Mouse (Mus musculus) liver, adult 2 months (tissue): ENCODE measurements around the gene Lrrc17. TPM values are rescaled to one million over a fixed set of nuclear protein-coding genes. Genes with fewer than 3 reads are reported as not detected.

Experiments used
- DNase-seq: peaks from one replicate; pipeline ENCODE4 v3.0.0-alpha.2; 2011; ENCODE audit warnings: low read depth, low spot score; ENCODE audit errors: extremely low read depth
- H3K27ac ChIP-seq: fragments of 200-500 bp; replicated peaks from 2 replicates; pipeline ENCODE4 v1.5.1; 2012; ENCODE audit warnings: low read depth, mild to moderate bottlenecking, control low read depth, inconsistent platforms, low read length; ENCODE audit not compliant: insufficient read depth
- H3K27me3 ChIP-seq: fragments of 200-500 bp; 2 replicates; pipeline ENCODE4 v1.6.1; 2012; ENCODE audit warnings: mild to moderate bottlenecking, moderate library complexity, low read length, inconsistent platforms; ENCODE audit not compliant: control insufficient read depth, insufficient read depth
- H3K36me3 ChIP-seq: fragments of 200-500 bp; 2 replicates; pipeline ENCODE4 v1.6.1; 2012; ENCODE audit warnings: low read length, inconsistent platforms; ENCODE audit not compliant: control insufficient read depth, insufficient read depth
- H3K4me1 ChIP-seq: fragments of 200-500 bp; 2 replicates; pipeline ENCODE4 v1.6.1; 2011; ENCODE audit warnings: low read length; ENCODE audit not compliant: control insufficient read depth, insufficient read depth
- H3K4me3 ChIP-seq: fragments of 200-500 bp; 2 replicates; pipeline ENCODE4 v1.5.1; 2011; ENCODE audit warnings: low read depth, mild to moderate bottlenecking, control low read depth, low read length, moderate library complexity; ENCODE audit not compliant: insufficient read depth
- H3K79me2 ChIP-seq: fragments of 200-500 bp; 2 replicates; pipeline ENCODE4 v1.6.1; 2012; ENCODE audit warnings: inconsistent platforms, mild to moderate bottlenecking, low read length, moderate library complexity; ENCODE audit not compliant: control insufficient read depth, insufficient read depth
- H3K9ac ChIP-seq: fragments of 200-500 bp; 2 replicates; pipeline ENCODE4 v1.6.1; 2012; ENCODE audit warnings: low read depth, mild to moderate bottlenecking, control low read depth, inconsistent platforms, low read length
- CTCF ChIP-seq: fragments of 200-500 bp; IDR thresholded peaks from 2 replicates; pipeline ENCODE4 v1.5.1; 2011; ENCODE audit warnings: low read depth, low read length, control low read depth
- POLR2A ChIP-seq: fragments of 200-500 bp; IDR thresholded peaks from 2 replicates; pipeline ENCODE4 v1.6.1; 2011; ENCODE audit warnings: low read length, control low read depth; ENCODE audit not compliant: insufficient read depth; ENCODE audit errors: extremely low read depth
- WGBS: fragments of 180-500 bp; shearing (Covaris S2); methylation state at CpG from one replicate; pipeline ENCODE4 v1.1.7; 2018; 5-methylcytosine and 5-hydroxymethylcytosine counted together
- polyA plus RNA-seq: library from polyadenylated mRNA; depleted of rRNA; stranded (reverse); fragments of >200 nt; gene quantifications from 2 replicates; pipeline ENCODE4 v1.2.3, GENCODE M21; 2012; rRNA removed
- total RNA-seq: library from RNA; depleted of rRNA; stranded (reverse); fragments of >200 nt; gene quantifications from 2 replicates; pipeline ENCODE4 v1.2.3, GENCODE M21; 2014; rRNA removed

Gene Lrrc17
- total and polyA plus RNA-seq, 2 experiments = 0.10 to 0.37 TPM

DNA sequence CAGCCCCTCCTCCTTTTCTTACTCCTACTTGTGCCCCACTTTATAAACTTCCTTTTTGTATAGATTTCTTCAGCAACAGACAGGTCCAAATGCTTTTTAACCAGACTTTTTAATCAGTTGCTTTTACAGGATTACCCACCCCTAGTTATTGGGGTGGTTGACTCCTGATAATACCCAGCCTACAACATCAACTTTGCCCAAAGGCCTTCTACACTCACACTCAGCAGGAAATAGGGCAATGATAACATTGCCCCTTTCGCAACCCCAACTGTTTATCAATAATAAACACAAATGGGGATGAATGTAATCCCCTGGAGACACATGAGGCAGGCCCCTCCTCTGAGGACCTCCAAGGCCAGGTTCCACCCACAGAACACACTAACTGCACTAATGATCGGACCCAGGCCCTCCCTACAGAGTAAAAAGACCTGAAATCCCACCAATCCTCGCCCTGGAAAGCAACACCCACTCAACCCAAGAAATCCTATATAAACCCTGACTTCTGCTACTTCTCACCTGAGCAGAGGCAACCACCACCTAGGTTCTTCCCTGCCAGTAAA, 73.2 kb downstream of the Lrrc17 start:
- Histone ChIP-seq H3K27ac (no peak overlapping the region), H3K4me1 (no peaks in the 10 kb centered on the region), H3K36me3 (no peaks in the 10 kb centered on the region), H3K79me2 (no peaks in the 10 kb centered on the region), H3K27me3 (no peaks in the 10 kb centered on the region), H3K9ac (no peak overlapping the region), H3K4me3 (no peak overlapping the region)
- no peak for DNase-seq
- no peak for TF ChIP-seq CTCF
- TF ChIP-seq POLR2A = no peak
- 70% methylated on average over 3 of the region's 3 CpGs for WGBS

Other genes starting within 250 kb of the Lrrc17 start
- gene Fgl2, start 170.9 kb upstream of the Lrrc17 start, total RNA-seq = 4.5 and 4.8 TPM in 2 replicates
- 0.50 and 1.3 TPM in 2 replicates for gene Fgl2, start 170.9 kb upstream of the Lrrc17 start, polyA plus RNA-seq
- gene Ccdc146, start 118.9 kb upstream of the Lrrc17 start, total RNA-seq = not detected in 2 replicates
- not detected in 2 replicates for gene Ccdc146, start 118.9 kb upstream of the Lrrc17 start, polyA plus RNA-seq
- 7.1 and 9.8 TPM in 2 replicates for gene Fam185a, start 118.6 kb upstream of the Lrrc17 start, total RNA-seq
- gene Fam185a, start 118.6 kb upstream of the Lrrc17 start, polyA plus RNA-seq = 1.7 and 1.8 TPM in 2 replicates
- under 0.01 and 0.07 TPM in 2 replicates for gene Fbxl13, start 102.1 kb downstream of the Lrrc17 start, total RNA-seq
- gene Fbxl13, start 102.1 kb downstream of the Lrrc17 start, polyA plus RNA-seq = 0.04 TPM in 1 of 2 replicates, not detected in the other
- 9.3 and 10.5 TPM in 2 replicates for gene Armc10, start 102.3 kb downstream of the Lrrc17 start, total RNA-seq
- gene Armc10, start 102.3 kb downstream of the Lrrc17 start, polyA plus RNA-seq = 14.6 and 28.3 TPM in 2 replicates
- 0.83 and 0.87 TPM in 2 replicates for gene Napepld, start 157.8 kb downstream of the Lrrc17 start, total RNA-seq
- gene Napepld, start 157.8 kb downstream of the Lrrc17 start, polyA plus RNA-seq = 0.37 and 0.40 TPM in 2 replicates
- 160 and 167 TPM in 2 replicates for gene Pmpcb, start 193.6 kb downstream of the Lrrc17 start, total RNA-seq
- gene Pmpcb, start 193.6 kb downstream of the Lrrc17 start, polyA plus RNA-seq = 63.4 and 71.6 TPM in 2 replicates
- gene Dnajc2, start 241.7 kb downstream of the Lrrc17 start, total RNA-seq = 8.7 and 10.6 TPM in 2 replicates
- 4.9 and 7.0 TPM in 2 replicates for gene Dnajc2, start 241.7 kb downstream of the Lrrc17 start, polyA plus RNA-seq
- gene Psmc2, start 241.7 kb downstream of the Lrrc17 start, total RNA-seq = 48.0 and 50.0 TPM in 2 replicates
- 30.3 and 31.3 TPM in 2 replicates for gene Psmc2, start 241.7 kb downstream of the Lrrc17 start, polyA plus RNA-seq